In genomic region chr9:55544861-55545555, GRCm38 (mm10) we compare ENCODE assay signal across 7 mouse cellular contexts. TPM values are rescaled to one million over a fixed set of nuclear protein-coding genes. Genes with fewer than 3 reads are reported as not detected.
DNase-seq lines count a peak whose midpoint lies in the region; ATAC-seq and TF ChIP-seq lines count a peak whose summit lies in the region.

No protein-coding gene starts in this region.

- H3K4me2 ChIP-seq in lung, embryonic 14.5 days: peak overlapping the region; percentile 44
- H3K4me2 ChIP-seq in hindbrain, embryonic 14.5 days (replicated peaks): no peak overlapping the region
- H3K4me2 ChIP-seq in liver, embryonic 16.5 days (ENCODE audit: low read depth, low read length): peak overlapping the region; percentile 11; the same call in 1 of the 2 replicates

- 4% methylated on average over 30 of the region's 30 CpGs for WGBS in lung, embryonic 14.5 days
- 1% methylated on average over 30 of the region's 30 CpGs for WGBS in hindbrain, embryonic 14.5 days
- 3% methylated on average over 30 of the region's 30 CpGs for WGBS in liver, embryonic 16.5 days (ENCODE audit: insufficient replicate concordance)

- H3K27ac ChIP-seq in lung, embryonic 14.5 days (ENCODE audit: low read depth): no peak overlapping the region
- no peak overlapping the region for H3K27ac ChIP-seq in hindbrain, embryonic 14.5 days
- H3K27ac ChIP-seq in liver, embryonic 16.5 days (ENCODE audit: low read length): no peak overlapping the region

- TF ChIP-seq CTCF in lung, embryonic 14.5 days (IDR thresholded peaks at IDR 0.05; ENCODE audit: low read depth): no peak

- no peaks in the 10 kb centered on the region for H3K9me3 ChIP-seq in lung, embryonic 14.5 days (ENCODE audit: low read depth, low read length)
- H3K9me3 ChIP-seq in hindbrain, embryonic 14.5 days (ENCODE audit: control insufficient read depth, low read length): no peaks in the 10 kb centered on the region
- peaks cover 3% of the 10 kb centered on the region for H3K9me3 ChIP-seq in liver, embryonic 16.5 days (replicated peaks; ENCODE audit: control insufficient read depth, low read length)

- DNase-seq in lung, embryonic 14.5 days: peak; percentile 46
- no peak for DNase-seq in lung, postnatal 25 days (ENCODE audit: low spot score)
- DNase-seq in adrenal gland, postnatal 14 days: peak; percentile 21
- DNase-seq in embryo, embryonic 9.5 days (ENCODE audit: extremely low spot score): peak; percentile 59
- DNase-seq in hindbrain, embryonic 14.5 days (ENCODE audit: low spot score): peak; percentile 26
- peak; percentile 29 for DNase-seq in urinary bladder, postnatal 25 days (ENCODE audit: low spot score)

- H3K27me3 ChIP-seq in lung, embryonic 14.5 days (ENCODE audit: insufficient read depth, low read length): peaks cover 98% of the 10 kb centered on the region
- peaks cover 99% of the 10 kb centered on the region for H3K27me3 ChIP-seq in hindbrain, embryonic 14.5 days (ENCODE audit: control insufficient read depth, insufficient read depth, low read length)
- H3K27me3 ChIP-seq in liver, embryonic 16.5 days (ENCODE audit: control insufficient read depth, insufficient read depth, low read depth, low read length): peaks cover 93% of the 10 kb centered on the region

- no peaks in the 10 kb centered on the region for H3K36me3 ChIP-seq in lung, embryonic 14.5 days (ENCODE audit: insufficient read depth)
- H3K36me3 ChIP-seq in hindbrain, embryonic 14.5 days (replicated peaks; ENCODE audit: control insufficient read depth, insufficient read depth): no peaks in the 10 kb centered on the region
- no peaks in the 10 kb centered on the region for H3K36me3 ChIP-seq in liver, embryonic 16.5 days (ENCODE audit: control insufficient read depth, insufficient read depth)

- peaks cover 8% of the 10 kb centered on the region; the same call in 1 of the 2 replicates for H3K4me1 ChIP-seq in lung, embryonic 14.5 days (ENCODE audit: insufficient read depth)
- H3K4me1 ChIP-seq in hindbrain, embryonic 14.5 days (replicated peaks; ENCODE audit: control insufficient read depth, insufficient read depth, low read length): 0 out of 2 replicates have a peak, but pooled peaks cover 4% of the 10 kb centered on the region
- H3K4me1 ChIP-seq in liver, embryonic 16.5 days (ENCODE audit: control insufficient read depth, low read depth, low read length): peaks cover 21% of the 10 kb centered on the region

- H3K9ac ChIP-seq in lung, embryonic 14.5 days: no peak overlapping the region
- H3K9ac ChIP-seq in hindbrain, embryonic 14.5 days: no peak overlapping the region
- H3K9ac ChIP-seq in liver, embryonic 16.5 days (ENCODE audit: low read depth, low read length): no peak overlapping the region

- no peak for ATAC-seq in lung, embryonic 14.5 days (ENCODE audit: insufficient read depth)
- no peak for ATAC-seq in hindbrain, embryonic 14.5 days (ENCODE audit: low FRiP score)
- ATAC-seq in liver, embryonic 16.5 days (ENCODE audit: low read depth): no peak

- H3K4me3 ChIP-seq in lung, embryonic 14.5 days (ENCODE audit: low read depth, low read length): peak overlapping the region; percentile 23; the same call in 1 of the 2 replicates
- H3K4me3 ChIP-seq in hindbrain, embryonic 14.5 days (replicated peaks; ENCODE audit: low read length): peak overlapping the region; percentile 1; the same call in 1 of the 2 replicates
- H3K4me3 ChIP-seq in liver, embryonic 16.5 days (ENCODE audit: low read depth, low read length): no peak overlapping the region

RNA-seq across cellular contexts. Expression of gene Isl2, which starts 6.5 kb away (rescaled TPM):
- polyA plus RNA-seq in lung, embryonic 14.5 days (2014; fragmentation: Nextera tagmentation; extraction: Ambion mirVana): 0.12 TPM in 1 of 2 replicates, not detected in the other
- total RNA-seq in adrenal gland, postnatal 14 days (2021): not detected in 2 replicates
- polyA plus RNA-seq in hindbrain, embryonic 14.5 days (2014; fragmentation: Nextera tagmentation; extraction: Ambion mirVana): 1.9 and 3.0 TPM in 2 replicates
- polyA plus RNA-seq in liver, embryonic 16.5 days (2015; fragmentation: Nextera tagmentation; extraction: Ambion mirVana): 0.06 and 0.22 TPM in 2 replicates

RNA-seq across cellular contexts. Expression of gene Etfa, which starts 33.0 kb away (rescaled TPM):
- polyA plus RNA-seq in lung, embryonic 14.5 days (2014; fragmentation: Nextera tagmentation; extraction: Ambion mirVana): 194 and 201 TPM in 2 replicates
- 1,170 and 1,175 TPM in 2 replicates for total RNA-seq in adrenal gland, postnatal 14 days (2021)
- polyA plus RNA-seq in hindbrain, embryonic 14.5 days (2014; fragmentation: Nextera tagmentation; extraction: Ambion mirVana): 94.5 and 99.0 TPM in 2 replicates
- polyA plus RNA-seq in liver, embryonic 16.5 days (2015; fragmentation: Nextera tagmentation; extraction: Ambion mirVana): 236 and 247 TPM in 2 replicates
